Mouse (Mus musculus): ENCODE measurements around the gene Arhgef26. TPM values are rescaled to one million over a fixed set of nuclear protein-coding genes. Genes with fewer than 3 reads are reported as not detected.
A peak's percentile ranks its signal among the peaks of the same experiment; 100 is the strongest.

Gene Arhgef26
- polyA plus RNA-seq, 1 experiment from 2014 or later: 12.5 TPM

- ATAC-seq (ENCODE audit: insufficient read depth, low FRiP score, low TSS enrichment): no peak
- 2% methylated on average over 16 of the region's 16 CpGs for WGBS
- H3K9ac ChIP-seq (ENCODE audit: low read length): peak overlapping the region; percentile 75
- H3K36me3 ChIP-seq (ENCODE audit: control insufficient read depth, insufficient read depth, low read length): no peaks in the 10 kb centered on the region
- peak overlapping the region; percentile 81 for H3K4me2 ChIP-seq (ENCODE audit: low read depth)
- no peak overlapping the region for H3K27ac ChIP-seq (ENCODE audit: low read depth, low read length)
- no peak for DNase-seq (ENCODE audit: low spot score)
- peak overlapping the region; percentile 72 for H3K4me3 ChIP-seq (ENCODE audit: low read depth, low read length)
- no peaks in the 10 kb centered on the region for H3K9me3 ChIP-seq (ENCODE audit: control insufficient read depth, low read length)
- H3K4me1 ChIP-seq (ENCODE audit: control insufficient read depth, insufficient read depth, low read length): peaks cover 2% of the 10 kb centered on the region; the same call in 1 of the 2 replicates
- H3K27me3 ChIP-seq (ENCODE audit: control insufficient read depth, insufficient read depth, low read length): 0 out of 2 replicates have a peak, but pooled peaks cover 5% of the 10 kb centered on the region
These were observed 2.1 kb downstream of the Arhgef26 start for GRCm38 (mm10) chr3:62340154-62340760.

- Histone ChIP-seq H3K9ac (ENCODE audit: low read length) (no peak overlapping the region), H3K4me1 (ENCODE audit: control insufficient read depth, insufficient read depth, low read length) (peaks cover 2% of the 10 kb centered on the region; the same call in 1 of the 2 replicates), H3K27me3 (ENCODE audit: control insufficient read depth, insufficient read depth, low read length) (0 out of 2 replicates have a peak, but pooled peaks cover 5% of the 10 kb centered on the region), H3K36me3 (ENCODE audit: control insufficient read depth, insufficient read depth, low read length) (no peaks in the 10 kb centered on the region), H3K27ac (ENCODE audit: low read depth, low read length) (no peak overlapping the region), H3K4me3 (ENCODE audit: low read depth, low read length) (peak overlapping the region; percentile 72), H3K4me2 (ENCODE audit: low read depth) (peak overlapping the region; percentile 81), H3K9me3 (ENCODE audit: control insufficient read depth, low read length) (no peaks in the 10 kb centered on the region)
- ATAC-seq (ENCODE audit: insufficient read depth, low FRiP score, low TSS enrichment) (no peak), DNase-seq (ENCODE audit: low spot score) (no peak)
- WGBS: 7% methylated on average over 2 of the region's 2 CpGs
These were observed 2.7 kb downstream of the Arhgef26 start for GRCm38 (mm10) chr3:62340861-62341260.

GRCm38 (mm10) chr3:62341496-62342205 is 3.5 kb downstream of the Arhgef26 start:
- Histone ChIP-seq H3K9ac (ENCODE audit: low read length) (no peak overlapping the region), H3K36me3 (ENCODE audit: control insufficient read depth, insufficient read depth, low read length) (no peaks in the 10 kb centered on the region), H3K4me3 (ENCODE audit: low read depth, low read length) (no peak overlapping the region), H3K9me3 (ENCODE audit: control insufficient read depth, low read length) (no peaks in the 10 kb centered on the region), H3K27ac (ENCODE audit: low read depth, low read length) (no peak overlapping the region), H3K4me1 (ENCODE audit: control insufficient read depth, insufficient read depth, low read length) (peaks cover 2% of the 10 kb centered on the region; the same call in 1 of the 2 replicates), H3K4me2 (ENCODE audit: low read depth) (peak overlapping the region; percentile 29; the same call in 1 of the 2 replicates), H3K27me3 (ENCODE audit: control insufficient read depth, insufficient read depth, low read length) (0 out of 2 replicates have a peak, but pooled peaks cover 5% of the 10 kb centered on the region)
- WGBS: 13% methylated on average over 3 of the region's 3 CpGs
- DNase-seq (ENCODE audit: low spot score) (no peak), ATAC-seq (ENCODE audit: insufficient read depth, low FRiP score, low TSS enrichment) (no peak)

- Histone ChIP-seq H3K4me1 (ENCODE audit: control insufficient read depth, insufficient read depth, low read length) (no peaks in the 10 kb centered on the region), H3K4me3 (ENCODE audit: low read depth, low read length) (no peak overlapping the region), H3K4me2 (ENCODE audit: low read depth) (no peak overlapping the region), H3K9ac (ENCODE audit: low read length) (no peak overlapping the region), H3K36me3 (ENCODE audit: control insufficient read depth, insufficient read depth, low read length) (no peaks in the 10 kb centered on the region), H3K9me3 (ENCODE audit: control insufficient read depth, low read length) (no peaks in the 10 kb centered on the region), H3K27me3 (ENCODE audit: control insufficient read depth, insufficient read depth, low read length) (no peaks in the 10 kb centered on the region), H3K27ac (ENCODE audit: low read depth, low read length) (no peak overlapping the region)
- ATAC-seq (ENCODE audit: insufficient read depth, low FRiP score, low TSS enrichment): no peak
- no peak for DNase-seq (ENCODE audit: low spot score)
- WGBS: 79% methylated on average over 6 of the region's 6 CpGs
These were observed 10.5 kb downstream of the Arhgef26 start for GRCm38 (mm10) chr3:62348514-62349217.

- DNase-seq (ENCODE audit: low spot score) (no peak), ATAC-seq (ENCODE audit: insufficient read depth, low FRiP score, low TSS enrichment) (no peak)
- H3K27me3 ChIP-seq (ENCODE audit: control insufficient read depth, insufficient read depth, low read length): no peaks in the 10 kb centered on the region
- no peak overlapping the region for H3K4me3 ChIP-seq (ENCODE audit: low read depth, low read length)
- no peaks in the 10 kb centered on the region for H3K36me3 ChIP-seq (ENCODE audit: control insufficient read depth, insufficient read depth, low read length)
- H3K4me2 ChIP-seq (ENCODE audit: low read depth): no peak overlapping the region
- no peak overlapping the region for H3K27ac ChIP-seq (ENCODE audit: low read depth, low read length)
- no peaks in the 10 kb centered on the region for H3K9me3 ChIP-seq (ENCODE audit: control insufficient read depth, low read length)
- no peaks in the 10 kb centered on the region for H3K4me1 ChIP-seq (ENCODE audit: control insufficient read depth, insufficient read depth, low read length)
- H3K9ac ChIP-seq (ENCODE audit: low read length): no peak overlapping the region
- 89% methylated on average over 11 of the region's 11 CpGs for WGBS
These were observed 11.2 kb downstream of the Arhgef26 start for GRCm38 (mm10) chr3:62349218-62349897.

GRCm38 (mm10) chr3:62352071-62352470 is 13.9 kb downstream of the Arhgef26 start:
- Histone ChIP-seq H3K4me2 (ENCODE audit: low read depth) (no peak overlapping the region), H3K4me3 (ENCODE audit: low read depth, low read length) (no peak overlapping the region), H3K4me1 (ENCODE audit: control insufficient read depth, insufficient read depth, low read length) (no peaks in the 10 kb centered on the region), H3K36me3 (ENCODE audit: control insufficient read depth, insufficient read depth, low read length) (no peaks in the 10 kb centered on the region), H3K9ac (ENCODE audit: low read length) (no peak overlapping the region), H3K27ac (ENCODE audit: low read depth, low read length) (no peak overlapping the region), H3K9me3 (ENCODE audit: control insufficient read depth, low read length) (no peaks in the 10 kb centered on the region), H3K27me3 (ENCODE audit: control insufficient read depth, insufficient read depth, low read length) (no peaks in the 10 kb centered on the region)
- WGBS: 75% methylated on average over 4 of the region's 4 CpGs
- DNase-seq (ENCODE audit: low spot score) (no peak), ATAC-seq (ENCODE audit: insufficient read depth, low FRiP score, low TSS enrichment) (no peak)

- ATAC-seq (ENCODE audit: insufficient read depth, low FRiP score, low TSS enrichment) (no peak), DNase-seq (ENCODE audit: low spot score) (no peak)
- H3K4me2 ChIP-seq (ENCODE audit: low read depth): no peak overlapping the region
- no peak overlapping the region for H3K9ac ChIP-seq (ENCODE audit: low read length)
- no peaks in the 10 kb centered on the region for H3K9me3 ChIP-seq (ENCODE audit: control insufficient read depth, low read length)
- H3K27ac ChIP-seq (ENCODE audit: low read depth, low read length): no peak overlapping the region
- WGBS: 95% methylated on average over 4 of the region's 4 CpGs
- H3K4me1 ChIP-seq (ENCODE audit: control insufficient read depth, insufficient read depth, low read length): no peaks in the 10 kb centered on the region
- H3K27me3 ChIP-seq (ENCODE audit: control insufficient read depth, insufficient read depth, low read length): no peaks in the 10 kb centered on the region
- H3K4me3 ChIP-seq (ENCODE audit: low read depth, low read length): no peak overlapping the region
- no peaks in the 10 kb centered on the region for H3K36me3 ChIP-seq (ENCODE audit: control insufficient read depth, insufficient read depth, low read length)
These were observed 14.7 kb downstream of the Arhgef26 start for GRCm38 (mm10) chr3:62352876-62353275.

- Histone ChIP-seq H3K4me1 (ENCODE audit: control insufficient read depth, insufficient read depth, low read length) (no peaks in the 10 kb centered on the region), H3K9ac (ENCODE audit: low read length) (no peak overlapping the region), H3K4me2 (ENCODE audit: low read depth) (no peak overlapping the region), H3K27ac (ENCODE audit: low read depth, low read length) (no peak overlapping the region), H3K36me3 (ENCODE audit: control insufficient read depth, insufficient read depth, low read length) (no peaks in the 10 kb centered on the region), H3K27me3 (ENCODE audit: control insufficient read depth, insufficient read depth, low read length) (no peaks in the 10 kb centered on the region), H3K9me3 (ENCODE audit: control insufficient read depth, low read length) (no peaks in the 10 kb centered on the region), H3K4me3 (ENCODE audit: low read depth, low read length) (no peak overlapping the region)
- DNase-seq (ENCODE audit: low spot score) (no peak), ATAC-seq (ENCODE audit: insufficient read depth, low FRiP score, low TSS enrichment) (no peak)
- 89% methylated on average over 5 of the region's 5 CpGs for WGBS
These were observed 29.7 kb downstream of the Arhgef26 start for GRCm38 (mm10) chr3:62367882-62368281.
